Mouse (Mus musculus): ENCODE results near the gene Ralgapa1.

DNA sequence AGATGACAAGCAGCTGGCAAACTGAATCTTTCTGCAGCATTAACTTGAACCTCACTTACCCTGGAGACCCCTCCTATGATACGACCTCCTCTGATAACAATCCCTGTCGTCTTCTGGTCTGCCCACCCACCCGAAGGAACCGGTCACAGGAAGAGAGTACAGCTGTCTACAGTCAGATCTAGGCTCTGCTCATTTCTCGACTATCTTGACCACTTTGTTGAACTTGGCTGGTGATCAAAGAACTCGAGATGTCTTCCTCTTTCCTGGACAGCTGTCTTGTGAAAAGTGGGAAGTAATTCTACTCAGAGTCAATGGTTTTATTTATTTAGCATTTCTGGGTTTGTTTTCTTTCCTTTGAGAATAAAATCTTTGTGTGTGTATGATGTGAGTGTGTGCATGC, 251.3 kb downstream of the Ralgapa1 start:
- no peak for TF ChIP-seq POLR2A (IDR thresholded peaks at IDR 0.05; ENCODE audit: insufficient read length, low read depth)
- no peak for TF ChIP-seq SRF (IDR thresholded peaks at IDR 0.05; ENCODE audit: control insufficient read depth, insufficient read length, low read depth)
- TF ChIP-seq USF1 (IDR thresholded peaks at IDR 0.05; ENCODE audit: low read depth) = no peak
